Mouse (Mus musculus): ENCODE results near the gene Ghdc.

Ghdc gene

DNA sequence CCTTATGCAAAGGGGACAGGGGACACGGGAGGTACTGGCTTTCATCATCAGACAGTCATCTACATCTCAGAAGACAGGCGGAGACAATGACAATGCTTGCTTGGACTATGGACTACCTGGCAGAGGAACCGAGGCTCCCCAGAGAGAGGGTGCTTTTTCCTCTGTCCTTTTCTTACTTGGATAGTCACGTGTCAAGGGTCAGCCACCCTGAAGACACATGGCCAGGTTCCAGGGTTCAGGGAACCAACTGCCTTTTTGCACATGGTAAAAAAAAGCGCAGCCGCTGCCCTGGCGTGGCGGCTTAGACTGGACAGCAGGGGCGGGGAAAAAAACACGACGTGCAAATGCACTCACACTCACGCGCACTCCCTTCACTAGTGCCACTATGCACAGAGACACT is 11.8 kb upstream of the Ghdc start:
- DNase-seq (ENCODE audit: low read depth, low spot score): no peak

GRCm38 (mm10) chr11:100781763-100782475 is 11.2 kb upstream of the Ghdc start:
- peak; percentile 85 for DNase-seq (ENCODE audit: low read depth, low spot score)

- DNase-seq (ENCODE audit: low read depth, low spot score): no peak
Observed at GRCm38 (mm10) chr11:100780247-100780646, 9.5 kb upstream of the Ghdc start.

GRCm38 (mm10) chr11:100778069-100778468 is 7.3 kb upstream of the Ghdc start:
- DNase-seq (ENCODE audit: low read depth, low spot score): no peak

DNA sequence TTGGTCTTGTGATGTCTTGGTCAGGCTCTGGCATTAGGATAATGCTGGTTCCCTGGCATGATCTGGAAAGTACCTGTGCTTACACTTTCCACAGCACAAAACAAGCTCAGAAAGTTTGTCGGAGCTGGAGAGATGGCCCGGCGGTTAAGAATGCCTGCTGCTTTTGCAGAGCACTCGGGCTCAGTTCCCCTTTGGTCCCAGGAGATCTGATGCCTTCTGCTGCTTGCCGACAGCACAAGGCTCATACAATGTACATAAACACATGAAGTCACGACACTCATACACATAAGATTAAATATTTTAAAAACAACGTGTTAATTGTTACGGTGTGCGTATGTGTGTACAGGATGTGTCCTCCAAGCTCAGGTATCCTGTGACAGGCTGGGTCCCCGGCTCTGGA is 5.2 kb upstream of the Ghdc start:
- no peak for DNase-seq (ENCODE audit: low read depth, low spot score)

GRCm38 (mm10) chr11:100774261-100774660 is 3.5 kb upstream of the Ghdc start:
- peak; percentile 92 for DNase-seq (ENCODE audit: low read depth, low spot score)

- no peak for DNase-seq (ENCODE audit: low read depth, low spot score)
Observed at GRCm38 (mm10) chr11:100769980-100770379, 777 bp downstream of the Ghdc start.

GRCm38 (mm10) chr11:100767871-100768270 is 2.9 kb downstream of the Ghdc start:
- DNase-seq (ENCODE audit: low read depth, low spot score): no peak

- no peak for DNase-seq (ENCODE audit: low read depth, low spot score)
Observed at GRCm38 (mm10) chr11:100766726-100767125, 4.0 kb downstream of the Ghdc start.

- DNase-seq (ENCODE audit: low read depth, low spot score): no peak
Observed at GRCm38 (mm10) chr11:100762831-100763230, 7.9 kb downstream of the Ghdc start, which contains the start of gene Hcrt. Gene Hcrt (minus strand): TSS chr11:100762931.

DNA sequence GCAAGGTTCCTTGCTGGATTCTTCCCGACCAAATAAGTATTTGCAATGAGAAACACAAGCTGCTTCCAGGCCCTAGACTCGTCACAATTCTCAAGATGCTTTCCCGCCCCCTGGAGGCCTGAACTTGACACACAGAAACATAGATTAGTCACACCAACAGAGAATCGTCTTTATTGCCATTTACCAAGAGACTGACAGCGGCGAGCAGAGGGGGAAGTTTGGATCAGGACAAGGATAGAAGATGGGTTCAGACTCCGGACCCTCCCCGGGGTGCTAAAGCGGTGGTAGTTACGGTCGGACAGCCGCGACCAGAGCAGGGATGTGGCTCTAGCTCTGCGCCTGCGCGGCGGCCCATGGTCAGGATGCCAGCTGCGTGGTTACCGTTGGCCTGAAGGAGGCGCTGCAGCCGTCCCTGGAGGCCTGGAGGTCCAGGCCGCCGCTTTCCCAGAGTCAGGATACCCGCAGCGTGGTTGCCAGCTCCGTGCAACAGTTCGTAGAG is 9.2 kb downstream of the Ghdc start:
- peak; percentile 91 for DNase-seq (ENCODE audit: low read depth, low spot score)

DNA sequence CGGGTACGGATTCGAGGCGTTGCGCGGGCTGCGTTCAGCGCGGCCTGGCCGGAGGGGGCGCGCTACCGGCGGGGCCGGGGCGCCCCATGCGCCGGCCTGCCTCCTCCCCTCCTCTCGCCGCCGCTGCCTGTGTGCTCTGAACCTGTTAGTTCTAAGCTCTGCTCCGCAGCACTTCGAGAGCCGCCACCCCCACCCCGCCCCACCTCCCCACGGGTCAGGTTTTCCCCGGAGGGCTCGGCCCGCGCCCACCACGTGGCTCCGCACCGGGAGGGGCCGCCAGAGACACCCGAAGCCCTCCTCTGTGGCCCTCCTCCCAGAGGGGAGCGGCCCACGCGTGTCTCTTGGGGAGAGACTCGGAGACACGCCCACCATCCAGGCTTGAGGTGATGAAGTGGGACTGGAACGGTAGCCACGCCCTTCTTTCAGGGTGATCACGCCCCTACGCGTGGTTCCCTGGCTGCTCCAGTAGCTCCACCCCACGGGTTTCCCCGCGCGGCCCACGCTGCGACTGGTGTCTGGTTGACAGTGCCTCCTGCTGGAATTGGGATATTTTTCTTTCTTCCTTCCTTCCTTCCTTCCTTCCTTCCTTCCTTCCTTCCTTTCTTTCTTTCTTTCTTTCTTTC is 11.0 kb downstream of the Ghdc start, which contains the start of gene Kcnh4:
Kcnh4 (minus strand) TSS at position 332 of the 623 bp plus-strand sequence.
- peak; percentile 94 for DNase-seq (ENCODE audit: low read depth, low spot score)

- peak; percentile 92 for DNase-seq (ENCODE audit: low read depth, low spot score)
Observed at GRCm38 (mm10) chr11:100758707-100759610, 11.8 kb downstream of the Ghdc start.

DNA sequence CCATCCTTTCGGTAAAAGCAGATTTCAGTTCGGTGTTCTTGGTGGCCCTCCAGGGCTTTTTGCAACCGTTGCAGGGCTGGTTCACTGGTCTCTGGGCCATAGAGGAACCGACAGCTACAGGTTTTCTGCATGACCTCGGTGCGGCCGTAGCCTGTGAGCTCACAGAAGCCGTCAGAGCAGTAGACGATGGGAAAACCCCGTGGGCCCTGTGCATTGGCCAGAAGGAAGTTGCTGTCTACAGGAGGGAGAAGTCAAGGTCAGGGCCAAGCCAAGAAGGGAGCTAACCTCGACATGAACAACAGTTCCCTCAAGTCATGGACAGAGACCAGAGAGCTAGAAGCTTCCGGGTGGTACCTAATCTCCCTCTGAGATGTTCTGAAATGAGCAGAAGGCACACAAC is 13.2 kb downstream of the Ghdc start:
- DNase-seq (ENCODE audit: low read depth, low spot score): no peak

GRCm38 (mm10) chr11:100756476-100756875 is 14.3 kb downstream of the Ghdc start:
- peak; percentile 76 for DNase-seq (ENCODE audit: low read depth, low spot score)

DNA sequence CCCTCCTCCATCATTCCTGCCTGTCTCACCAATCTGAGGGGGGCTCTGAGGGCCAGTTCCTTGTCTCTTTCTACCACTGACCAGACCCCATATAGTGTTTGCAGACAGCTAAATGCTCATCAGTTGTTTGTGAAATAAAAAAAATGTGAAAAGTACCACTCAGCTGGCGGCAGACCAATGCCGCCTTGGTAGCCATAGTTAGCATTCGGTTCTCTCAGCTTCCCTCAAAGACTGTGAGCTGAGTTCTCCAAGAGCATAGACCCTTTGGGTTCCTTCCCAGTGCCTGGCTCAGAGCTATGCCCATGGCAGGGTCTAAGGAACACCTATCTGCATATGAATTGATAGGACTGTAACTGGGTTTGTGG is 16.1 kb downstream of the Ghdc start:
- no peak for DNase-seq (ENCODE audit: low read depth, low spot score)

DNA sequence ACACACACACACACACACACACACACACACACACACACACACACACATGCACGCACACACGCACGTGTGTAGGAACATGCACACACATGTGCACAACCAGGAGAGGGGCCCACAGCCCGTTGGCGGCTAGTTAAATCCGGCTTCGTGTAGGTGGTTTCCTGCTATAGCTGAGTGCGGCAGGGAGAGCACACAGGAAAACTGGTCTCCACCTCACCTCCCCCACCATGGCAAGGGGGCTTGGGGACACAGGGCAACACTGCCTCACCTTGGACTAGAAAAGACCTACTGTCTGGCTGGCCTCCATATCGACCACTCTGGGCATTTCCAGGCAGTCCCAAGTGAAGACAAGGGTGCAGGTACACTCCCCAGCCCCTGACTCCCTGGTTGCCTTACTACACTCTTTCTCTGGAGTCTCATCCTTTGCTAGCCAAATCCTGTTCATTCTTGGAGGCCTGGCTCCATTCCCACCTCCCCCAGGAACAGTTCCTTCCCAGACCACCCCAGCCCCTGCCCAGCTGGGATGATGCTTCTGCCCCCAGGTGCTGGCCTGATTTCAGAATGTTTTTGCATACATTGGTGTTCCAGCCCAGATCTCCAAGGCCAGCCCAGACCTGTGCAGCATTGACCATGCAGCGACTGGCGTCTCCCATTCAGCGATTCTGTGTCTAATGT is 16.6 kb downstream of the Ghdc start:
- no peak for DNase-seq (ENCODE audit: low read depth, low spot score)

- DNase-seq (ENCODE audit: low read depth, low spot score): no peak
Observed at GRCm38 (mm10) chr11:100752294-100752693, 18.5 kb downstream of the Ghdc start.

- no peak for DNase-seq (ENCODE audit: low read depth, low spot score)
Observed at GRCm38 (mm10) chr11:100750127-100750526, 20.6 kb downstream of the Ghdc start.

GRCm38 (mm10) chr11:100749469-100749868 is 21.3 kb downstream of the Ghdc start:
- DNase-seq (ENCODE audit: low read depth, low spot score): peak; percentile 66

DNA sequence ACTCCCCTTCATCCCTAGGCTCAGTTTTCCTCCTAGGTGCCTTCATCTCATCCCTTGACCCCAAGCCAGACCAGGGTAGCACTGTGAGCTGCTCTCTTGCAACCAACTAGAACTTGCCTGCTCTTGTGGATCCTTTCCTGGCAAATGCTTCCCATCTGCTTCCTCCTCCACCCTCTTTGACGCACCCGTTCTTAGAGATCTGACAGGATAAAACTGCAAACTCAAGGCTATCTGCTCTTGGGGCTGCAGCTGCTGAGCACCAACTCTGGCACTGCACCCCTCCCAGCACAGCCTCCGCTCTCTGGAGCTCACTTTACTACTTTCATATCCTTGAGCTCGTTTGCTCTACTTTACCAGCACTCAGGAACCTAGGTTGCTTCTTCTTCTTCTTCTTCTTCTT is 22.1 kb downstream of the Ghdc start:
- no peak for DNase-seq (ENCODE audit: low read depth, low spot score)

Data from R1 (cell line).